Mouse (Mus musculus) liver, embryonic 12.5 days (tissue): ENCODE results near the gene Pigk. TPM values are rescaled to one million over a fixed set of nuclear protein-coding genes. Genes with fewer than 3 reads are reported as not detected.

Source experiments
- ATAC-seq: fragments of 200-750 bp; cut with Nextera tagmentation; 2 replicates; pipeline ENCODE4 v1.8.0; 2017; ENCODE audit warnings: moderate number of reproducible peaks, mild to moderate bottlenecking, moderate library complexity
- H3K27ac ChIP-seq: fragments of 300-500 bp; sonication (generic); 2 replicates; pipeline ENCODE4 v1.5.1; 2016; ENCODE audit warnings: mild to moderate bottlenecking
- H3K27me3 ChIP-seq: fragments of 300-500 bp; sonication (generic); replicated peaks from 2 replicates; pipeline ENCODE4 v1.6.1; 2016; ENCODE audit warnings: mild to moderate bottlenecking, moderate library complexity
- H3K36me3 ChIP-seq: fragments of 300-500 bp; sonication (generic); 2 replicates; pipeline ENCODE4 v1.6.1; 2016; ENCODE audit warnings: mild to moderate bottlenecking, moderate library complexity
- H3K4me1 ChIP-seq: fragments of 300-500 bp; sonication (generic); 2 replicates; pipeline ENCODE4 v1.6.1; 2016
- H3K4me2 ChIP-seq: fragments of 300-500 bp; sonication (generic); 2 replicates; pipeline ENCODE4 v1.6.1; 2016; ENCODE audit warnings: mild to moderate bottlenecking, moderate library complexity
- H3K4me3 ChIP-seq: fragments of 300-500 bp; sonication (generic); 2 replicates; pipeline ENCODE4 v1.5.1; 2016; ENCODE audit warnings: mild to moderate bottlenecking, moderate library complexity
- H3K9ac ChIP-seq: fragments of 300-500 bp; sonication (generic); 2 replicates; pipeline ENCODE4 v1.6.1; 2016; ENCODE audit warnings: mild to moderate bottlenecking, moderate library complexity
- H3K9me3 ChIP-seq: fragments of 300-500 bp; sonication (generic); replicated peaks from 2 replicates; pipeline ENCODE4 v1.6.1; 2016; ENCODE audit warnings: mild to moderate bottlenecking, moderate library complexity
- WGBS: fragments of 180-500 bp; shearing (Covaris S2); methylation state at CpG from one replicate; pipeline ENCODE4 v1.1.7; 2016; ENCODE audit not compliant: insufficient replicate concordance; 5-methylcytosine and 5-hydroxymethylcytosine counted together
- polyA plus RNA-seq: library from polyadenylated mRNA; unstranded; fragments of >200 nt; fragmentation: Nextera tagmentation; extraction: Ambion mirVana; gene quantifications from 2 replicates; pipeline ENCODE4 v1.2.1, GENCODE M21; 2016

Pigk gene
- 24.9 and 34.5 TPM in 2 replicates for polyA plus RNA-seq

DNA sequence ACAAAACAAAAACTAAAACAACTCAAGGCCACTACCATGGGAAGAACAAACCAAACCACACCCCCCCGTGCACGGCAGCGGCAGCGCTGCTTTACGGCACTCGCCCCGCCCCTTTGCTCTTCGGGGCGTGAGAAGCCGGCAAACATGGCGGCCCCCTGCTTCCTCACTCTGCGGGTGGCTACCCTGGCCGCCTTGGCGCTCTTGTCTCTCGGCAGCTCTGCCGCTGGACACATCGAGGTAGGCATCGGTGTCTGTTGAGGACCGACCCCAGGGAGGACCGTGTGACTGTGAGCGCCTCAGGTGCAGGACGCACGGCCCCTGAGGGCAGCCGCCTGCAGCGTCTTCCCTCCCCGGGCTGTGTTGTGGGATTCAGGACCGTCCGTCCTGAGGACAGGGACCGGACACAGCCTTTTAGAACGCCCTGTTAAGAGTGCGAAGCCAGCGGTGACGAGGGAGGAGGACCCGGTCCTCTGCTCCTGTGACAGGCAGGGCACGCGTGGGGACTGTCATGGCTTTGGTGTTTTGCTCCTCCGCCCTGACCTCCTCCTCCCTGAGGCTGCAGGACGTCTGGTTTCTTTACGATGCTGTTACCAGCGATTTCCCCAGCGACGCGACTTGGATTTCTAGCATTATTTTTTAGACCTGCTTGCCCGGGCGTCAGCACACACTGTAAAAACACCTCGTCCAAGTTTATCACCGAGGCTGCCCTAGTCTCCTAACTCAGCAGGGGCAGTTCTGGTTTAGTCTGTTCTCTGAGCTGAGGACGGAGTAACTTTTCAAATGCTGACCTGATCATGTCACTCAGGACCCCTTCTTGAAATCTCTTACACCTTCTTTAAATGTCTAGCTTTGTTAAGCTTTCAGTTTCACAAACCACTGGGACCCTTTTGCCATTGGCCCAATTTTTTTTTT, at the start of gene Pigk:
Pigk (plus strand) TSS at position 110 of the 912 bp plus-strand sequence.
- no peaks in the 10 kb centered on the region for H3K9me3 ChIP-seq
- H3K27ac ChIP-seq = no peak within 1 kb of the TSS
- peak within 1 kb of the TSS; percentile 95 for H3K4me3 ChIP-seq
- H3K4me2 ChIP-seq = peak within 1 kb of the TSS; percentile 88
- H3K36me3 ChIP-seq = no peaks in the 10 kb centered on the region
- ATAC-seq = peak; percentile 86
- under 1% methylated on average over 48 of the region's 48 CpGs for WGBS
- H3K27me3 ChIP-seq = peaks cover 5% of the 10 kb centered on the region; the same call in 1 of the 2 replicates
- peak within 1 kb of the TSS; percentile 82 for H3K9ac ChIP-seq
- peaks cover 15% of the 10 kb centered on the region for H3K4me1 ChIP-seq

GRCm38 (mm10) chr3:152666991-152667355, 46.9 kb upstream of the Pigk start:
- peak overlapping the region; percentile 45 for H3K4me3 ChIP-seq
- no peaks in the 10 kb centered on the region for H3K36me3 ChIP-seq
- no peak overlapping the region for H3K9ac ChIP-seq
- no peak for ATAC-seq
- no peaks in the 10 kb centered on the region for H3K9me3 ChIP-seq
- 3% methylated on average over 16 of the region's 16 CpGs for WGBS
- H3K27ac ChIP-seq = no peak overlapping the region
- no peaks in the 10 kb centered on the region for H3K4me1 ChIP-seq
- H3K27me3 ChIP-seq = peaks cover 67% of the 10 kb centered on the region
- peak overlapping the region; percentile 68 for H3K4me2 ChIP-seq

DNA sequence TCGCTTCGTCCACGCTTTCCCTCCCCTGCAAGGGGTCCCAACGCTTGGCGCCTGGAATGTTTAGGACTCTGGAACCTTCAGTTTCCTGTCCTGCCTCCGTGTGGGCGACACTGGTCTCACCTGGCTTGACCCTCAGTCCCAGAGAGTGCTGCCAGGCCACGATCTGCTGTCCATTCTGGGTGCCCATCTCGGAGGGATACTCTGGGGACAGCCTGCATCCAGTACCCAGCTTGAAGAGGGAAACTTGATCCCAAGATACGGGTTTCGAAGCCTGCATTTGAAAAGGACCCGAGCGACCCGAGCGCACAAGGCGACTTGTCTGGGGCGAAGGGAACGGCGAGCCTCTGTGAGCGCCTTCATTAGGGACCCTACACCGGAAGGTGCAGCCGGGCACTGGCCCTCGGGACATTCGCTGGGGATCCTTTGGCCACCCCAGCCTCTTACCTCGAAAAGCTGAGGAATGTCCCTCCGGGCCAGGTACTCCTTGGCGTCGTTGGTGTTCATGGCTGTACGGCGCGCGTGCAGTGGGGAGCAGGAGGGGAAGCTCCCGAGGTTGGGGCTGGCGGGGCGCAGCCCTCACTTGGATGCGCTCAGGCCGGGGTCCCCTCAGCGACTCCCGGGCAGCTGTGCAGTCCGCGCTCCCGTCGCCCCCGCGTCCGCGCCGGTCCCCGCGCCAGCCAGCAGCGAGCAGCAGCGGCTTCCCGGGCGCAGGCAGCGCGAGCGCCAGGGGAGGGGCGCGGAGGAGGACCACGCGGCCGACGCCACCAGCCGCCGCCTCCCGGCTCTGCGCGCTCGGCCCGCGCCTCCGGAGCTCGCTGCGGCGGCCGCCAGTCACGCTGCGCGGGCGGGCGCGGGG, 46.3 kb upstream of the Pigk start:
- Histone ChIP-seq H3K27me3 (peaks cover 70% of the 10 kb centered on the region), H3K4me2 (peak overlapping the region; percentile 68), H3K9ac (peak overlapping the region; percentile 27; the same call in 1 of the 2 replicates), H3K9me3 (no peaks in the 10 kb centered on the region), H3K36me3 (no peaks in the 10 kb centered on the region), H3K4me1 (no peaks in the 10 kb centered on the region), H3K27ac (no peak overlapping the region), H3K4me3 (peak overlapping the region; percentile 45)
- WGBS = 2% methylated on average over 77 of the region's 82 CpGs
- no peak for ATAC-seq

GRCm38 (mm10) chr3:152668239-152668638, 45.7 kb upstream of the Pigk start, which contains the start of gene Ak5:
TSS of gene Ak5 (minus strand) at chr3:152668360.
- 1% methylated on average over 3 of the region's 5 CpGs for WGBS
- no peak for ATAC-seq
- Histone ChIP-seq H3K4me3 (peak within 1 kb of the TSS; percentile 45), H3K36me3 (no peaks in the 10 kb centered on the region), H3K4me1 (no peaks in the 10 kb centered on the region), H3K4me2 (peak within 1 kb of the TSS; percentile 68), H3K9me3 (no peaks in the 10 kb centered on the region), H3K27me3 (peaks cover 70% of the 10 kb centered on the region), H3K27ac (no peak within 1 kb of the TSS), H3K9ac (peak within 1 kb of the TSS; percentile 27; the same call in 1 of the 2 replicates)

DNA sequence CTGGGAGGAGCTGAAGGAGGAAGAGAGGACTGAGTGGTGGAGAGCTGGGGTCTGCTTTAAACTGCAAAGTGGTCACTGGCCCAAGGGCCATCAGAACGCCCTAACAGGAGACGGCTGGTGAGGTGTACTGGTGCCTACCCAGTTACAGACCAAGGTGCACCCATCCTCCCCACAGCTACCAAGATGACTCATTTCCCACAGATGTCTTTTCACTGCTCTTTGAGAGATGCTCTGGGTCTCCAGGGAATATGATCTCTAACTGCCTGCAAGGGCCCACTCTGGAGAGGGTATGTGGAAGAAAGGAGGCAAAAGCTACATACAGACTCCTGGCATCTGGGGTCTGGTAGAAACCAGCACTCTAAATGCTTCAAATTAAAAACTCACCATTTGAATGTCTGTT, 45.1 kb upstream of the Pigk start:
- Histone ChIP-seq H3K4me2 (no peak overlapping the region), H3K9ac (no peak overlapping the region), H3K36me3 (no peaks in the 10 kb centered on the region), H3K4me1 (no peaks in the 10 kb centered on the region), H3K9me3 (no peaks in the 10 kb centered on the region), H3K4me3 (no peak overlapping the region), H3K27me3 (peaks cover 68% of the 10 kb centered on the region), H3K27ac (no peak overlapping the region)
- 68% methylated on average over 2 of the region's 2 CpGs for WGBS
- ATAC-seq = no peak

GRCm38 (mm10) chr3:152669783-152670182, 44.1 kb upstream of the Pigk start:
- H3K27me3 ChIP-seq = peaks cover 60% of the 10 kb centered on the region
- no peak overlapping the region for H3K4me3 ChIP-seq
- H3K9ac ChIP-seq = no peak overlapping the region
- H3K36me3 ChIP-seq = no peaks in the 10 kb centered on the region
- H3K4me1 ChIP-seq = no peaks in the 10 kb centered on the region
- no peak overlapping the region for H3K27ac ChIP-seq
- 68% methylated on average over 3 of the region's 3 CpGs for whole genome bisulfite sequencing
- H3K9me3 ChIP-seq = no peaks in the 10 kb centered on the region
- no peak overlapping the region for H3K4me2 ChIP-seq
- no peak for ATAC-seq

DNA sequence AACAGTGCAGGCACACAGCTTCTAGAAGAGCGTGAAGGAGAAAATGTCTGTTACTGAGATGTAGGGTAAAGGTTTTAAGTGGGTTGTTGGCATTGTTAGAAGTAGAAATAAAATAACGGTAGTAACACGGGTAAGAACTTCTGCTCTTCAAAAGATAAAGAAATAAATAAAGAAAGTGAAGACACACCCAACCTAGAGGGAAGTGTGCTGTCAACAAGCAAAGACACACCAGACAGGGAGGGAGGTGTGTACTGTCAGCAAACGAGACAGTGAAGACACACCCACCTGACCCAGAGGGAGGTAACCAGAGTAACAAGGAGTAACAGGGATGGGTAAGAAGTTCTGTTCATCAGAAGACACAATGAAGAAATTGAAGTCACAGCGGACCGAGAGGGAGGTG, 39.2 kb upstream of the Pigk start:
- Histone ChIP-seq H3K27me3 (peaks cover 17% of the 10 kb centered on the region; the same call in 1 of the 2 replicates), H3K27ac (no peak overlapping the region), H3K4me2 (no peak overlapping the region), H3K36me3 (no peaks in the 10 kb centered on the region), H3K9ac (no peak overlapping the region), H3K4me1 (no peaks in the 10 kb centered on the region; the same call in 1 of the 2 replicates), H3K9me3 (no peaks in the 10 kb centered on the region), H3K4me3 (no peak overlapping the region)
- 44% methylated on average over 6 of the region's 6 CpGs for whole genome bisulfite sequencing
- ATAC-seq = 0 out of 2 replicates have a peak, but pooled peaks have one; percentile 32

GRCm38 (mm10) chr3:152688532-152688931, 25.4 kb upstream of the Pigk start:
- no peak overlapping the region for H3K9ac ChIP-seq
- no peaks in the 10 kb centered on the region for H3K9me3 ChIP-seq
- no peaks in the 10 kb centered on the region for H3K27me3 ChIP-seq
- H3K36me3 ChIP-seq = no peaks in the 10 kb centered on the region
- H3K27ac ChIP-seq = no peak overlapping the region
- WGBS = 59% methylated on average over 5 of the region's 5 CpGs
- H3K4me1 ChIP-seq = no peaks in the 10 kb centered on the region
- no peak for ATAC-seq
- H3K4me3 ChIP-seq = no peak overlapping the region
- H3K4me2 ChIP-seq = no peak overlapping the region

- no peak overlapping the region for H3K9ac ChIP-seq
- 77% methylated on average over 9 of the region's 9 CpGs for WGBS
- no peaks in the 10 kb centered on the region for H3K36me3 ChIP-seq
- H3K9me3 ChIP-seq = no peaks in the 10 kb centered on the region
- H3K4me2 ChIP-seq = no peak overlapping the region
- no peak overlapping the region for H3K27ac ChIP-seq
- ATAC-seq = no peak
- H3K4me1 ChIP-seq = no peaks in the 10 kb centered on the region
- H3K4me3 ChIP-seq = no peak overlapping the region
- H3K27me3 ChIP-seq = no peaks in the 10 kb centered on the region
Observed at GRCm38 (mm10) chr3:152689105-152689504, 24.8 kb upstream of the Pigk start.

GRCm38 (mm10) chr3:152694950-152695349, 18.9 kb upstream of the Pigk start:
- no peak overlapping the region for H3K4me3 ChIP-seq
- ATAC-seq = no peak
- H3K27ac ChIP-seq = no peak overlapping the region
- no peaks in the 10 kb centered on the region for H3K9me3 ChIP-seq
- no peaks in the 10 kb centered on the region for H3K4me1 ChIP-seq
- WGBS = 70% methylated on average over 3 of the region's 3 CpGs
- no peaks in the 10 kb centered on the region for H3K36me3 ChIP-seq
- H3K4me2 ChIP-seq = no peak overlapping the region
- peaks cover 19% of the 10 kb centered on the region; the same call in 1 of the 2 replicates for H3K27me3 ChIP-seq
- H3K9ac ChIP-seq = no peak overlapping the region

DNA sequence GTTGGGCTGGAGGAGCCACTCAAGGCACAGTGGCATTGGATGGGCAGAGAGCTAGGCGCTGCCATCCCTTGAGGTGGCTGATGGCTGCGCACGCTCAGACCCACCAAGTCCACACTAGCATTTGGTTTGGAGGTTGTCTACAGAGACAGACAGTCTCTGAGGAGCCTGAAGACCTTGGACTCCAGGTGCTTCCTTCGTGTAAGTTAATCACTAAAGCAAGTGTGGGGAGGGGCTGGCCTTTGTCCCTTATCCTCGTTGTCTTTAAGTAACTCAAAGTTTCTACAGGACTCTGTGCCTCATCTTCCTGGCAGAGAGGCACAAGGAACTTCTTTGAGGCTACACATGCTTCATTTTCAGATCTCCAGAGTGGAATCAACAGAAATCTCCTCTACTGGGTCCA, 15.9 kb upstream of the Pigk start:
- no peak overlapping the region for H3K4me2 ChIP-seq
- no peaks in the 10 kb centered on the region for H3K4me1 ChIP-seq
- peaks cover 24% of the 10 kb centered on the region; the same call in 1 of the 2 replicates for H3K27me3 ChIP-seq
- H3K36me3 ChIP-seq = no peaks in the 10 kb centered on the region
- H3K4me3 ChIP-seq = no peak overlapping the region
- no peaks in the 10 kb centered on the region for H3K9me3 ChIP-seq
- no peak overlapping the region for H3K9ac ChIP-seq
- WGBS = 75% methylated on average over 5 of the region's 5 CpGs
- no peak for ATAC-seq
- no peak overlapping the region for H3K27ac ChIP-seq

DNA sequence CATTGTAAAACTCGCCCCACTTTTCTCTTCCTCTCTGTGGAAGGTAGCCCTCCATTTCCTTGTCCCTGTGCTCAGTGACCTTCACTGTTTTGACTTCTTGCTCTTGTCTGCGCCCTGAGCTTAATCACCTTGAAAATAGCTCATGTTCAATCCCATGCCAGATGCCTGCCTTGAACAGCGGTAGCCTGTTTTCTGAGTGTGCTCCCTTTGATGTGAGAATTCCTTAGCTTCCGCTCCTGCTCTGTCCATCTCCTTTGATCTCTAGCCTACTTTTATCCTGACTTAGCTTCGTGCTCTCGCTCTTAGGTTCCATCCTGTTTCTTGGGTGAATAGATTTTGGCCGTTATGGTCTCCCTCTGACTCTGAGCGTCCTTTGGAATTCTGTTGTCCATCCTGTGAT, 14.6 kb upstream of the Pigk start:
- ATAC-seq = no peak
- WGBS = 54% methylated on average over 8 of the region's 8 CpGs

More for the DNA sequence above, 14.6 kb upstream of the Pigk start:
- no peak overlapping the region for H3K4me3 ChIP-seq
- no peak overlapping the region for H3K9ac ChIP-seq
- H3K4me2 ChIP-seq = no peak overlapping the region
- H3K9me3 ChIP-seq = no peaks in the 10 kb centered on the region
- H3K27ac ChIP-seq = no peak overlapping the region
- no peaks in the 10 kb centered on the region for H3K36me3 ChIP-seq
- H3K27me3 ChIP-seq = peaks cover 24% of the 10 kb centered on the region; the same call in 1 of the 2 replicates
- H3K4me1 ChIP-seq = no peaks in the 10 kb centered on the region
